Mouse (Mus musculus) small intestine, adult 2 months (tissue): Measurements from ENCODE around the gene Mtr. TPM values are rescaled to one million over a fixed set of nuclear protein-coding genes. Genes with fewer than 3 reads are reported as not detected.

ENCODE experiments used
- H3K27ac ChIP-seq: fragments of 200-500 bp; 2 replicates; pipeline ENCODE4 v1.5.1; 2012; ENCODE audit warnings: low read depth, low read length, control low read depth, inconsistent platforms; ENCODE audit not compliant: insufficient read depth
- H3K27me3 ChIP-seq: fragments of 200-500 bp; 2 replicates; pipeline ENCODE4 v1.6.1; 2012; ENCODE audit warnings: mild to moderate bottlenecking, moderate library complexity, low read length, inconsistent platforms; ENCODE audit not compliant: control insufficient read depth, insufficient read depth
- H3K36me3 ChIP-seq: fragments of 200-500 bp; 2 replicates; pipeline ENCODE4 v1.6.1; 2012; ENCODE audit warnings: mild to moderate bottlenecking, low read length, control low read depth, inconsistent platforms; ENCODE audit not compliant: control insufficient read depth, insufficient read depth
- H3K4me1 ChIP-seq: fragments of 200-500 bp; 2 replicates; pipeline ENCODE4 v1.6.1; 2012; ENCODE audit warnings: low read length, inconsistent platforms, mixed read lengths; ENCODE audit not compliant: control insufficient read depth, insufficient read depth, insufficient read length
- H3K4me3 ChIP-seq: fragments of 200-500 bp; 2 replicates; pipeline ENCODE4 v1.5.1; 2012; ENCODE audit warnings: low read depth, mild to moderate bottlenecking, control low read depth, inconsistent platforms, low read length, moderate library complexity
- CTCF ChIP-seq: fragments of 200-500 bp; IDR thresholded peaks from 2 replicates; pipeline ENCODE4 v1.5.1; 2012; ENCODE audit warnings: low read depth, mild to moderate bottlenecking, control low read depth, inconsistent platforms, low read length, moderate library complexity, mixed read lengths; ENCODE audit not compliant: insufficient replicate concordance, insufficient read length; ENCODE audit errors: extremely low read depth
- POLR2A ChIP-seq: fragments of 200-500 bp; IDR thresholded peaks from 2 replicates; pipeline ENCODE4 v1.6.1; 2012; ENCODE audit warnings: low read depth, mild to moderate bottlenecking, control low read depth, inconsistent platforms, low read length, moderate library complexity
- WGBS: fragments of 180-500 bp; shearing (Covaris S2); methylation state at CpG from one replicate; pipeline ENCODE4 v1.1.7; 2018; 5-methylcytosine and 5-hydroxymethylcytosine counted together
- polyA plus RNA-seq: library from polyadenylated mRNA; depleted of rRNA; stranded (reverse); fragments of >200 nt; gene quantifications from 2 replicates; pipeline ENCODE4 v1.2.3, GENCODE M21; 2012

Gene Mtr
- polyA plus RNA-seq, 1 experiment, result 2.0 TPM

DNA sequence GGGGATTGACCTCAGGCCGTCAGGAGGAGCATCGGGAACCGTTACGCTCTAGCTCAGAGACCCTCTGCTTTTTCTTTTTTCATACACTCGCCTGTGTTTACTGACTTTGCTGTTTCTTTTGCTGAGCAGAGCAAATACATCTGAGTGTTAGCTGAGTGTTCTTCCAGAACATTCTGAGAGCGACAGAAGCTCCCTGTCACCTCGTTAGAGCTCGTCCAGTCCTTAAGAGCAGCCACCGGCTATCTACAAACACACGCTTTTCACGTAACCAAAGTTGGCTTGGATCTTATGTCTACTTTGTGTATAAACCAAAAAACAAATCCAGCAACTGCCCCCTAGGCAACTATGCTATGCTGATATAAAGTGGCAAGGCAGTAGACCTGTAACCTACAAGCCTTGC, 26.6 kb upstream of the Mtr start:
- H3K27me3 ChIP-seq, result no peaks in the 10 kb centered on the region
- H3K4me3 ChIP-seq, result no peak overlapping the region
- TF ChIP-seq POLR2A, result no peak
- no peak for TF ChIP-seq CTCF
- WGBS, result 91% methylated on average over 11 of the region's 11 CpGs
- no peak overlapping the region for H3K27ac ChIP-seq
- H3K36me3 ChIP-seq, result no peaks in the 10 kb centered on the region
- no peaks in the 10 kb centered on the region for H3K4me1 ChIP-seq

DNA sequence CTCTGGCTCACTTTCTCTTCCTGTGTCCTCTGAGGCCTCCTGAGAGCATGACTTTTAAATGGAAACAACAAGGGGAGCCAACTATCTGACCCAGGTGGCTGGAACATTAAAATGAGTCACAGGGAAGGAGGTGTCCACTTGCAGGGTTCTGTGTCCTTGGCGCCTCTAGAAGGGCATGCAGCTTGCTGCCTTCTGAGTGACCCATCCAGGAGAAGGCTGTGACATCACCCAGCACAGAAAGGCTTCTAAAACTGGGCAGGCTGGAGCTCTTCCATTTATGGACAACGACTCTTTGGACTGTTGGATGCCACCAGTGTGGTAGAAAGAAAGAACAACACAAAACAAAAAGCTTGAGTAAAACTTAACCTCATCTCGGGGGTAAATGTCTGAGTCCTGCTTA, 25.9 kb upstream of the Mtr start:
- Histone ChIP-seq H3K4me1 (no peaks in the 10 kb centered on the region), H3K27me3 (no peaks in the 10 kb centered on the region), H3K4me3 (no peak overlapping the region), H3K36me3 (no peaks in the 10 kb centered on the region), H3K27ac (no peak overlapping the region)
- TF ChIP-seq CTCF (no peak), POLR2A (no peak)
- WGBS, result 80% methylated on average over 3 of the region's 3 CpGs

DNA sequence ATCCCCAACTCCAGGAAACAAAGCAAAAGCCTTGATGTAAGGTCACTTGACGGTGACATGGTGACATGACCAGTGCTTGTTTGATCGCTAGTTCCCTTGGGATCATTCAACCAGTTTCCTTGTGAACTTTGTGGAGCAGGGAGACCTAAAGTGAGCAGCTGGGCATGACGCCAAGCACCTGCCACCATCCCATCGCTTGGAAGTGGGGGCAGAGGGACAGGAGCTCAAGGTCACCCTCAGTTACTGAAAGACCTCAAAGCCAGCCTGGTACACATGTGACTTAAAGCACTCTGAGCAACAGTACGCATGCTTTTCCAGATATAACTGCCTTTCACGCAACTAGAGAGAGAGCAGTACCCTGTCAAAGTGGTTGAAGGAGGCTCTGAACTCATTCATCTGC, 16.8 kb upstream of the Mtr start:
- Histone ChIP-seq H3K4me1 (no peaks in the 10 kb centered on the region), H3K36me3 (no peaks in the 10 kb centered on the region), H3K27me3 (no peaks in the 10 kb centered on the region), H3K4me3 (no peak overlapping the region), H3K27ac (peak overlapping the region; percentile 21; the same call in 1 of the 2 replicates)
- 54% methylated on average over 6 of the region's 6 CpGs for WGBS
- TF ChIP-seq CTCF (no peak), POLR2A (no peak)

DNA sequence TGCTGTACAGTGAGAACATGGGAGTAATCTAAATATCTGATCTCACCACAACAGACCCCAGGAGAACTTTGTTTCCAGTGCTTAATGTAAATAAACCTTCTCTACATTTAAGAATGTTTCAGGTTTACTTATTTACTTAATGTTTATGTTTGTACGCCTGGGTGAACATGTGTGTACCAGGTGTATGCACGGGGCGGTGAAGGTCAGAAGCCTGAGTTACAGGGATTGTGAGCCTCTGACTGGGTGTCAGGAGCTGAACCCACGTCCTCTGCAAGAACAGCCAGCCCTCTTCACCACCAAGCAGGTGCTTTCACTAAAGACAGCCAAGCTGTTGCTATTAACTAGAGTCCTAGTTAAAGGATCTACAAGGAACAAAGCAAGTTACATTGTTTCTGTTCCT, 16.3 kb upstream of the Mtr start:
- TF ChIP-seq CTCF (no peak), POLR2A (no peak)
- H3K4me1 ChIP-seq, result no peaks in the 10 kb centered on the region
- no peak overlapping the region for H3K4me3 ChIP-seq
- H3K27ac ChIP-seq, result peak overlapping the region; percentile 21
- WGBS, result 75% methylated on average over 4 of the region's 4 CpGs
- H3K36me3 ChIP-seq, result no peaks in the 10 kb centered on the region
- no peaks in the 10 kb centered on the region for H3K27me3 ChIP-seq

DNA sequence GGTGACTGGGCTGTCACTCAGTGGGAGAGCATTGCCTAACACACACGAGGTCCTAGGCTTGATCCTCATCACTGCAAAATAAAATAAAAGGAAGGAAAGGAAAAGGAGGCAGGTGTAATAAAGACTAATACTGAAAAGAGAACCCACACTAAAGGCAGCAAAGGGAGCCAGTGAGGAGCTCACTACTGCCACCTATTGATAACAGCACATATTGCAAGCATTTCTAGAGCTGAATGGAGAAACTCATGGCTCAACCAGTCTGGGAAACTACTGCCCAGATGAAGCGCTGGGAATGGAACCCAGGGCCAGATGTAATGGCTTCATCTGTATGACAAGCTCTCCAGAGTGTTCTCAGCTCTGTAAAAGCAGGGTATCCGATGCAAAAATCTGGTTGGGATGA, 15.0 kb upstream of the Mtr start:
- no peak for TF ChIP-seq CTCF
- no peak for TF ChIP-seq POLR2A
- H3K27me3 ChIP-seq, result no peaks in the 10 kb centered on the region
- no peaks in the 10 kb centered on the region for H3K4me1 ChIP-seq
- H3K4me3 ChIP-seq, result no peak overlapping the region
- no peaks in the 10 kb centered on the region for H3K36me3 ChIP-seq
- 44% methylated on average over 3 of the region's 3 CpGs for WGBS
- no peak overlapping the region for H3K27ac ChIP-seq

DNA sequence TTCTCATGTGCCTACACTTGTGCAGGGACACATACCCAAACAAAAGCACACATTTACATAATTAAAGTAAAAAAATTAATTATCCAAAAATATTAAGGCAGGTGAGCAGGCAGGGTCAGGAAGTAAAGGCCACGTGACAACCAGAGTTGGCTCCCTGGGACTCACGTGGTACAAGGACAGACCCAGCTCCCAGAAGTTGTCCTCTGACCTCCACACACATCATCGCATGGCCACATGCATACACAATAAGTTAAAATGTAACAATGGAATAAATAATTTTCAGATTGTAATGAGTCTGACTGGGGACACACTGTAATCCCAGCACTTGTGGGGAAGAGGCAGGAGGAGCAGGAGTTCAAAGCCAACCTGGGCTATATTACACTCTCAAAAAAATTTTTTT, 10.1 kb upstream of the Mtr start:
- H3K4me3 ChIP-seq, result no peak overlapping the region
- no peak overlapping the region for H3K27ac ChIP-seq
- WGBS, result 82% methylated on average over 3 of the region's 3 CpGs

DNA sequence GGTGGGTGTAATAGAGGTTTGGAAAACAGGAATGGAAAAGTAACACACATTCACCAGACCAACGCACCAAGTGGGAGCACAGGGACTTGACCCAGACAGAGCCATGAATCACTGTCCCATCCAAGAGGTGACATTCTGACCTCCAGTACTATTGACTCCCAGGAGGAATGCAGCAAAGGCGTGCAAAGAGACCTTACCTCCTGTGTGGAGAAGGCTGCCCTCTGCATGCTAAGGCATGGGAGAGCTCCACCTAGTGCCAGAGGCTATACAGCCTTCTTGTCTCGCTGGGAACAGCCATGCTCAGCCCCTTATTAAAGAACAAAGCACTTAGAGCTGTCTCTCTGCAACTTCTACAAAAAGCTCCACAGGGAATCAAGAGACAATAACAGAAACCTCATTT, 9.2 kb upstream of the Mtr start:
- H3K4me3 ChIP-seq, result no peak overlapping the region
- no peaks in the 10 kb centered on the region for H3K27me3 ChIP-seq
- 56% methylated on average over 3 of the region's 3 CpGs for WGBS
- H3K27ac ChIP-seq, result no peak overlapping the region
- TF ChIP-seq CTCF (no peak), POLR2A (no peak)
- no peaks in the 10 kb centered on the region for H3K4me1 ChIP-seq
- H3K36me3 ChIP-seq, result no peaks in the 10 kb centered on the region

More for the DNA sequence above, 10.1 kb upstream of the Mtr start:
- H3K36me3 ChIP-seq, result no peaks in the 10 kb centered on the region
- no peaks in the 10 kb centered on the region for H3K4me1 ChIP-seq
- TF ChIP-seq POLR2A, result no peak
- no peak for TF ChIP-seq CTCF
- no peaks in the 10 kb centered on the region for H3K27me3 ChIP-seq

DNA sequence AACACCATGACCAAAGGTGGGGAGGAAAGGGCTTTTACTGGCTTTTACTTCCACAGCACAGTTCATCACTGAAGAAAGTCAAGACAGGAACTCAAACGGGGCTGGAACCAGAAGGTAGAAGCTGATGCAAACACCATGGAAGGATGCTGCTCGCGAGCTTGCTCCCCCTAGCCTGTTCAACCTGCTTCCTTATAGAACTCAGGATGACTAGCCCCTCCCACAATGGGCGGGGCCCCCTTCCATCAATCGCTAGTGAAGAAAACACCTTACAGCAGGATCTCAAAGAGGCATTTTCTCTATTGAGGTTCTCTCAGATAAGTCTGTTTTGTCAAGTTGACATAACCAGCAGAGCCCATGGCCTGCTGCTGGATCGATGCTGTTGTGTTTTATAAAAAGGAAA, 6.1 kb upstream of the Mtr start:
- H3K4me3 ChIP-seq, result no peak overlapping the region

More for the DNA sequence above, 6.1 kb upstream of the Mtr start:
- H3K36me3 ChIP-seq, result no peaks in the 10 kb centered on the region
- H3K4me1 ChIP-seq, result no peaks in the 10 kb centered on the region
- H3K27ac ChIP-seq, result no peak overlapping the region
- H3K27me3 ChIP-seq, result no peaks in the 10 kb centered on the region
- no peak for TF ChIP-seq CTCF
- TF ChIP-seq POLR2A, result no peak
- WGBS, result 71% methylated on average over 6 of the region's 6 CpGs
